Mouse (Mus musculus) cortical plate, adult 2 months (tissue): Measurements from ENCODE around the gene Vrk3.

ENCODE experiments used
- CTCF ChIP-seq: fragments of 200-500 bp; IDR thresholded peaks from 2 replicates; pipeline ENCODE4 v1.5.1; 2011; ENCODE audit warnings: mild to moderate bottlenecking, control low read depth, low read length; ENCODE audit not compliant: insufficient read depth; ENCODE audit errors: extremely low read depth
- POLR2A ChIP-seq: fragments of 200-500 bp; IDR thresholded peaks from 2 replicates; pipeline ENCODE4 v1.6.1; 2011; ENCODE audit warnings: mild to moderate bottlenecking, low read length, control low read depth; ENCODE audit not compliant: insufficient read depth; ENCODE audit errors: extremely low read depth

- TF ChIP-seq POLR2A: no peak
- no peak for TF ChIP-seq CTCF
Measured at GRCm38 (mm10) chr7:44722058-44722457, 26.2 kb upstream of the Vrk3 start.
